Mouse (Mus musculus): ENCODE measurements around the gene D630023F18Rik.

- TF ChIP-seq CTCF (conservative IDR thresholded peaks at IDR 0.05; ENCODE audit: low read length): no peak
- no peak for TF ChIP-seq POU5F1 (IDR thresholded peaks at IDR 0.05; ENCODE audit: borderline replicate concordance, low read length)
- no peak for TF ChIP-seq NANOG (IDR thresholded peaks at IDR 0.05; ENCODE audit: borderline replicate concordance, low read length)
Observed at GRCm38 (mm10) chr1:65064201-65064600, 58.8 kb downstream of the D630023F18Rik start.

Data from E14TG2a.4 (cell line).